Mouse (Mus musculus) C2C12 (cell line): ENCODE measurements around the gene Arid3a.

Experiments used
- CTCF ChIP-seq: IDR thresholded peaks from one replicate; pipeline ENCODE4 v1.5.1; 2011; ENCODE audit not compliant: control insufficient read depth, insufficient read depth, insufficient read length
- MAX ChIP-seq: IDR thresholded peaks from one replicate; pipeline ENCODE4 v1.6.1; 2011; ENCODE audit warnings: mild to moderate bottlenecking, control low read depth
- USF1 ChIP-seq: IDR thresholded peaks from one replicate; pipeline ENCODE4 v1.6.1; 2011; ENCODE audit warnings: low read depth, mild to moderate bottlenecking, control low read depth, moderate library complexity

DNA sequence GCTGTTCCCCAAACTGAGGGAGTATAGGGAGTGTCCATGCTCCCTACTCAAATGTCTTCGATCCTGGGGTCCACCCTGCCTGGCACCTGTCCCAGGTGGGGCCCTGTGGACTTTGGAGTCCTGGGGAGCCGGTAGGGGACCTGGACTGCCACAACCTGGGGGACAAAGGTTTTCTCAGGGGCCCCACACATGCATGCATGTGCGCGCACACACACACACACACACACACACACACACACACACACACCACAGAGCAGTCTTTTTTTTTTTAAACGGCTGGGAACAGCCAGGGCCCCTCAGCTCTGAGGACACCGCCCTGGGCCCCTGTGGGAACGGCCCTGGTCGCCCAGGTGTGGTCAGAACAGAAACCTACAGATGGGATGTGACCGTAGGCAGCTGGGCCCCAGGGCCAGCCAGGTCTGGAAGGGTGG, 16.6 kb downstream of the Arid3a start:
- TF ChIP-seq CTCF (no peak), MAX (no peak), USF1 (no peak)
